Mouse (Mus musculus): Measurements from ENCODE around the gene Tpm4. TPM values are rescaled to one million over a fixed set of nuclear protein-coding genes. Genes with fewer than 3 reads are reported as not detected.
A peak's percentile ranks its signal among the peaks of the same experiment; 100 is the strongest.

Tpm4 gene
- polyA plus RNA-seq, 1 experiment from 2014 or later = 165 TPM

DNA sequence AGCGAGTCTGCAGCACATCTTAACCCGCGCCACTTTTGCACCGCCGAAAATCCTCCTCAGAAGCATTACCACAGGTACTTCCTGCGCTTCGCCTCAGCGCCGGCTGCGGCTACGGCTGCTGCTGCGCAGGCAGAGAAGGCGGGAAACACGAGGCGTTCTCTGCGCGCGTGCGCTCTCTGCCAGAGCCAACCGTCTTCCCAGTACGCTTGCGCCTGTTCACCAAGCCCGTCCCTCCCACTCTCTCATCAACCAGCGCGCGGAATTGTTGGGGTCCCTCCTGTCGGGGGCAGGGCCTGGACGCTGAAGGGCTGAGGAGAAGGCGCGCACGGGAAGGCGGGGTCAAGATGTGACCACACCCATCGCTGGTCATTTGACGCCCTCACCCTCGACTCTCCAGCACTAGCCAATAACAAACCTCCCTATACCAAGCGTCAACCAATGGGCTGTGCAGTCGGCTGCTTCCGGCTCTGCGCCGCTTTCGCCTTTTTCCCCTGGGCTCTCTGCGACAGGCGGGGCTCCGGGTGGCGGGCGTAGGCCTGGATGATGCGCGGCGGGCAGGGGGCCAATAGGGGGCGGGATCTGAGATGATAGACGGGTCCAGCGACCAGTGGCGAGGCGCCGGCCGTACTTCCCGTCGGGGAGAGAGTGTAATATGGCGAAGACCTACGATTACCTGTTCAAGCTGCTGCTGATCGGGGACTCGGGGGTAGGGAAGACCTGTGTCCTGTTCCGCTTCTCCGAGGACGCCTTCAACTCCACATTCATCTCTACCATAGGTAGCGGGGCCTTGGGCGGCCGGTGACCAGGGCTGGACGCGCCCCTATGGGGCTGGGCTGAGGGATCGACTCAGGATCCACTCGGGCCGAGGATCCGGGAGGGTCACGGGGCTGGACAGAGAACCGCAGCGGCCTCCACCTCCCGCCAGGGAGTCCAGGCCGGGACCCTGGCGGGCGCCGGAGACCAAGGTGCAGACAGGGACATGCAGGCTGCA, 26.2 kb downstream of the Tpm4 start, which contains the start of gene Rab8a:
Gene Rab8a, plus strand, starts transcription at position 494 of the 991 bp plus-strand sequence.
- peak; percentile 98 for ATAC-seq
- H3K9ac ChIP-seq = peak within 1 kb of the TSS; percentile 94
- peaks cover 58% of the 10 kb centered on the region for H3K4me1 ChIP-seq
- peak within 1 kb of the TSS; percentile 92 for H3K4me2 ChIP-seq
- H3K36me3 ChIP-seq = peaks cover 37% of the 10 kb centered on the region
- peak within 1 kb of the TSS; percentile 92 for H3K27ac ChIP-seq
- no peaks in the 10 kb centered on the region for H3K27me3 ChIP-seq (replicated peaks)
- WGBS (ENCODE audit: insufficient replicate concordance) = under 1% methylated on average over 81 of the region's 82 CpGs
- H3K4me3 ChIP-seq = peak within 1 kb of the TSS; percentile 95
- no peaks in the 10 kb centered on the region for H3K9me3 ChIP-seq (replicated peaks)

DNA sequence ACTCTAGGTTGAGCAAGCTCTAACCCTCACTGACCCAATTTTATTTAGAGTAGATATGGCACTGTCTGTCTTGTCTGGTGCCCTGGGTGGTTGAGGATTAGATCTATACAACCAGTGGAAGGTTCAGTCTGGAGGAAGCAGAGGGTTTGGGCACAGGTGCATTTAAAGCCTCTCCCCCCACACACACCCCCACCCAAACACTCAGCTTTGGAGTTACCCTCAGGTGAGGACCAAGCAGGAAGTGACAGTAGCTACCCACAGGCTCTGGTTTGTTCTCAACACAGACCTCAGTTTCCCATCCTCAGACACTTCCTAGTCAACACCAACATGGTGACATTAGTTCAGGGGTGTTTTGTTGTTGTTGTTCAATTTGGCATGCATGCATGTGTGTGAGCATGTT, 28.0 kb downstream of the Tpm4 start:
- H3K4me2 ChIP-seq = peak overlapping the region; percentile 92
- H3K36me3 ChIP-seq = peaks cover 52% of the 10 kb centered on the region
- H3K27ac ChIP-seq = no peak overlapping the region
- peaks cover 52% of the 10 kb centered on the region for H3K4me1 ChIP-seq
- H3K9ac ChIP-seq = peak overlapping the region; percentile 94
- peak overlapping the region; percentile 95; the same call in 1 of the 2 replicates for H3K4me3 ChIP-seq
- ATAC-seq = no peak
- no peaks in the 10 kb centered on the region for H3K9me3 ChIP-seq (replicated peaks)
- H3K27me3 ChIP-seq (replicated peaks) = no peaks in the 10 kb centered on the region

DNA sequence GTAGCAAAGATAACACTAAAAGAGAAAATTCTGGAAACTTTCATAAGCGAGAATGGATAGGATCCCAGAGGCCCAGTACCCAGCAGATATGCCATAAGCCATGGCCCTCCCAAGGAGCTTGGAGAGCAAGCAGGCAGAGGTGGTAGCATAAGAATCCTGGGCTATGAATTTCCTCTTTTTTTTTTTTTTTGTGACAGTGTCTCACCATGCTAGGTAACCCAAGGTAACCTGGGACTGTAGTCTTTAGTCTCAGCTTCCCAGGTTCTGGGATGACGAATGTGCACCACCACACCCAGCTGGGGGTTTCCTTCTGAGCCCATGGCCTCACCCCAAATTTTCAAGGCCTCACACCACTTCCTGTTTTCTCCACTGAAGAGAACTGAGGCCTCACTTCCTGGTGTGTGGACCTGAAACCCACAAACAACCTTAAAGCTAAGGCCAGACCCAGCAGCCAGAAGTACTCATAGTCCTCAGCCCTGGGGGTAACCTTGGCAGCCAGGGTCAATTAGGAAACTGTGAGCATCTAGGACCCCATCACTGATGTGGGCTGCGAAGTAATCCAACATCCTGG, 34.4 kb downstream of the Tpm4 start:
- no peak overlapping the region for H3K4me3 ChIP-seq
- H3K9me3 ChIP-seq (replicated peaks) = no peaks in the 10 kb centered on the region
- H3K9ac ChIP-seq = peak overlapping the region; percentile 17; the same call in 1 of the 2 replicates
- H3K4me1 ChIP-seq = peaks cover 25% of the 10 kb centered on the region
- peaks cover 100% of the 10 kb centered on the region for H3K36me3 ChIP-seq
- WGBS (ENCODE audit: insufficient replicate concordance) = 63% methylated on average over 3 of the region's 3 CpGs
- H3K27ac ChIP-seq = peak overlapping the region; percentile 18; the same call in 1 of the 2 replicates
- H3K4me2 ChIP-seq = no peak overlapping the region
- no peaks in the 10 kb centered on the region for H3K27me3 ChIP-seq (replicated peaks)
- ATAC-seq = no peak

DNA sequence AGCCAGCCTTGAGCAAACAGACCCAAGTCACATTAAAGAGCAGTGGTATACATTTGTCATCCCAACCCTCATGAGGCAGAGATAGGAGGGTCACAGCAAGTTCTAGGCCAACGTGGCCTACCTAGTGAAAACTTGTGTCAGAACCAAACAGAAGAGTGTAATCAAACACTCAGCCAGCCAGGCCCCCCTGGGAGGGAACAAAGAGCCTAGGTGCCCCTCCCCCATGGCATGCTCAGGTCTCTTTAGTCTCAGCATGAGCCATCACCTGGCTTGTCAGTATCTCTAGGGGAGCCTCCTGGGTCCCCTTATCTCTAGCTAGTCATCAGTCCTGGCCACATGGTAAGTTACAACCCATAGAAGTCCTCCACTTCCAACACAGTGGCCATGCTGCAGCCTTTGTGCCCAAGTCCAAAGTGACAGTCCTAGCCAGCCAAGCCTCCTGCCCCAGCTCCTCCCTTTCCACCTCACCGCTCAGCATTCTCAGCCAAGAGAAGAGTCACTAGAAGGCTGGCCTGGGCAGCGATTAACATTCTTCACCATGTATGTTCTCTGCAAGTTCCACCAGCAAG, 35.0 kb downstream of the Tpm4 start:
- peak; percentile 31 for ATAC-seq
- Histone ChIP-seq H3K4me3 (no peak overlapping the region), H3K9me3 (replicated peaks) (no peaks in the 10 kb centered on the region), H3K27ac (peak overlapping the region; percentile 18; the same call in 1 of the 2 replicates), H3K9ac (peak overlapping the region; percentile 17; the same call in 1 of the 2 replicates), H3K27me3 (replicated peaks) (no peaks in the 10 kb centered on the region), H3K4me2 (no peak overlapping the region), H3K36me3 (peaks cover 100% of the 10 kb centered on the region), H3K4me1 (peaks cover 25% of the 10 kb centered on the region)
- WGBS (ENCODE audit: insufficient replicate concordance) = 77% methylated on average over 3 of the region's 3 CpGs

DNA sequence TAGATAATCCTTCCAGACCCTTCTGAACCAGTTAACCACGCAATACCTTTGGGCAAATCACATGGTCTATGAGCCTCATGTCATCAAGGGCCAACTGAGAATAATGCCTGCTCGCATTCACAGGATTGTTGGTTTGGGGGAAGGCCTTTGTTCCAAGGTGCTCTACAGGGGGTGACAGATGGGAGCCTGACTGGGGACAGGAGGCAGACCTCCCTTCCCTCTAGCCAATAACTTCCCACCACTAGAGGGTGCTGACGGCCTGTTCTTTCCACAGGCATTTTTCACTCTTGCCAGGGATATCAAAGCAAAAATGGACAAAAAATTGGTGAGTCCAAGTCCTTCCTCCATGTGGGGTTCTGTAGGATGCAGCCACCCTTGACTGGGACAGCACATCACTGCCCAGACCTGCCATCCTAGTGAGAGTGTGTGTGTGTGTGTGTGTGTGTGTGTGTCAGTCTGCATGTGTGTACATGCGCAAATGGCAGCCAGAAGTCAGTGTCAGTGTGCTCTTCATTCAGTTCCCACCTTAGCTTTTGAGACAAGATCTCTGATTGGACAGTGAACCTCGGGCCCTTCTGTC, 42.7 kb downstream of the Tpm4 start:
- Histone ChIP-seq H3K36me3 (peaks cover 98% of the 10 kb centered on the region), H3K9ac (no peak overlapping the region), H3K27me3 (replicated peaks) (no peaks in the 10 kb centered on the region), H3K4me2 (no peak overlapping the region), H3K4me1 (no peaks in the 10 kb centered on the region), H3K9me3 (replicated peaks) (no peaks in the 10 kb centered on the region), H3K4me3 (no peak overlapping the region), H3K27ac (no peak overlapping the region)
- WGBS (ENCODE audit: insufficient replicate concordance) = 63% methylated on average over 5 of the region's 5 CpGs
- ATAC-seq = peak; percentile 37; the same call in 1 of the 2 replicates

DNA sequence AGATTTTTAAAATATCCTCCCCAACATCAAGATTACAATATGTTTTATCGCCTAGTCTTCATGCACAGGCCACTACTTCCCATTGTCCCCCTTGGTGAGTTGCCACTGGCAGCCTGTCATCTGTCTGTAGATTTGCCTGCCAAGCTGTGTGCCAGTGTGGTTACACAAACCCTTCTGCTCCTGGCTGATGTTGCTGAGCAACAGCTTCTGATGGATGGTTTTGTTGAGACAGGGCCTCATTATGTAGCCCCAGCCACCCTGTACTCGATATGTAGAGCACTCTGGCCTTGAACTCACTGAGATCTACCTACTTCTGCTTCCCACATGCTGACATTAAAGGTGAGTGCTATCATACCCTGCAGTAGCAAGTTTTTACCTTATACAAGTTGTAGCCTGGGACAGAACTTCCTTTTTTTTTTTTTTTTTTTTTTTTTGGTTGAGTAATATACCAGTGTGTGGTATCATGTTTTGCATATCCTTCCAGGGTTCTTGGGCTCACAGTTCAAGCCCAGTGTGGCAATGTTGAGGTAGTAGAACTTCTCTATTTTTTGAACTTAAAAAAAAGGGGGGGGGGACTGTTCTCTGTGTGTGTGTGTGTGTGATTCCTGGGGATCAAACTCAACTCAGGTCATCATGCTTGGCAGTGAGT, 48.9 kb downstream of the Tpm4 start:
- no peak overlapping the region for H3K4me2 ChIP-seq
- H3K27ac ChIP-seq = no peak overlapping the region
- no peak overlapping the region for H3K4me3 ChIP-seq
- 58% methylated on average over 2 of the region's 2 CpGs for WGBS (ENCODE audit: insufficient replicate concordance)
- H3K36me3 ChIP-seq = peaks cover 36% of the 10 kb centered on the region
- H3K4me1 ChIP-seq = no peaks in the 10 kb centered on the region
- no peak overlapping the region for H3K9ac ChIP-seq
- no peaks in the 10 kb centered on the region for H3K27me3 ChIP-seq (replicated peaks)
- ATAC-seq = no peak
- no peaks in the 10 kb centered on the region for H3K9me3 ChIP-seq (replicated peaks)

DNA sequence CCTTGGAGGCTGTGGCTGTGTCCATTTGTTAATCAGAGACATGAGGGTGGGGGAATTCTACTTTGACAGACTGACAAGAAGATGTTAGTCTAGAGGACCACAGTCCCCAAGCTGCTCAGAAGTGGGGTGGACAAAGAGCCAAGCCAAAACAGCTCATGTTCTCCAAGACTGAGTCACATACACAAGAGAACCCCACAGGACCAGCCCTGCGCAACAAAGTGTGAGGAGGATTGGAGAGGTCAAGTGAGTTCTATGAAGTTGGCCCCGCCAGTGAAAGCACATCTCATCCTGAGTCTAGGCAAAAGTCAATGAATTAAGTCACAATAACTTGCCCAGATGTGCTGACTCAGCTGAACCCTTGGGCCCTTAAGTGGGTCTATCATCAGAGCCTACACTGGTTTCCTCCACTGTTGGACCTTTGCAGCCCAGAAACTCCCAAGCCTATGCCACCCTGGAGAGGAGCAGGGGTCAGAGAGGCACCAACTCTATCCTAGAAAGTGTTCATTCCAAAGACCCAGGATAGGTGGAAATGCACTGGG, 53.1 kb downstream of the Tpm4 start:
- H3K4me3 ChIP-seq = no peak overlapping the region
- H3K9ac ChIP-seq = no peak overlapping the region
- ATAC-seq = no peak
- 71% methylated on average over 2 of the region's 2 CpGs for WGBS (ENCODE audit: insufficient replicate concordance)
- H3K27ac ChIP-seq = no peak overlapping the region
- H3K27me3 ChIP-seq (replicated peaks) = no peaks in the 10 kb centered on the region
- H3K4me1 ChIP-seq = no peaks in the 10 kb centered on the region
- no peaks in the 10 kb centered on the region for H3K36me3 ChIP-seq
- H3K9me3 ChIP-seq (replicated peaks) = no peaks in the 10 kb centered on the region
- no peak overlapping the region for H3K4me2 ChIP-seq

DNA sequence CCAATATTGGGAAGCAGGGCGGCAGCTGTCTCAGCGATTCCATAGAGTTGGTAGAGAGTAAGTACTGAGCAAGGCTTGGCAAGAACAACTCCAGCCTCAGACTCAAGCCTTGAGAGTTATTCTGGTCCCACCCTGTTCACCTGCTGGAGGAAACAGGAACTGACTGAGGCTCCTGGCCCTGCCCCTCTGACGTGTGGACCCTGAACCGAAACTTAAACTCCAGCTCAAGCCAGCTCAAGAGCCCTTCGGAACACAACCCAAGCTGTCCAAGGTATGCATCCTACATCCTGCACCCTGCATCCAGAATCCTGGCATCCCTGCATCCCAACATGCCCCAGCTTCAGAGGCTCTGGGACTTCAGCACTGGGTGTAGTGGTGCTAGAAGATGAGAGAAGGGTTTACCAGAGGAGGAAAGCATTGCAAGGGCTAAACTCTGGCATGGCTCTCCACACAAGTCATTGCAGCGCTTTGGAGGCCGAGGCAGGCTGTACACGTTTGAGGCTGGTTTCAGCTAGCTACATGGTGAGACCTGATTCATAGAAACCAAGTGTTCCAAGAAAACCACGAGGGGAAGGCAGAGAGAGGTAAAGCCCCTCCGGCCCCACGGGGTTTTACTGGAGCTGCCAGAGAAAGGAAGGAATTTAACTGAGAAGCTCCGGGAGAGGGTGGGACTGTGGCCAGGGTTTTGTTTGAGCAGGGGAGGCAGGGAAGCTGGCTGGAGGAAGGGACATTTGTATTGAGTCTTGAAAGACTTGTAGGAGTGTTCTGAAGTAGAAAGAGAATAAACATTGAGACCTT, 54.8 kb downstream of the Tpm4 start, which contains the start of gene Hsh2d:
Gene Hsh2d, plus strand, starts transcription at position 222 of the 798 bp plus-strand sequence.
- Histone ChIP-seq H3K9me3 (replicated peaks) (no peaks in the 10 kb centered on the region), H3K4me3 (peak within 1 kb of the TSS; percentile 10; the same call in 1 of the 2 replicates), H3K36me3 (no peaks in the 10 kb centered on the region), H3K4me2 (0 out of 2 replicates have a peak within 1 kb of the TSS, but pooled peaks have one; percentile 8), H3K27ac (no peak within 1 kb of the TSS), H3K9ac (no peak within 1 kb of the TSS), H3K27me3 (replicated peaks) (no peaks in the 10 kb centered on the region), H3K4me1 (no peaks in the 10 kb centered on the region)
- ATAC-seq = no peak
- 59% methylated on average over 12 of the region's 12 CpGs for WGBS (ENCODE audit: insufficient replicate concordance)

DNA sequence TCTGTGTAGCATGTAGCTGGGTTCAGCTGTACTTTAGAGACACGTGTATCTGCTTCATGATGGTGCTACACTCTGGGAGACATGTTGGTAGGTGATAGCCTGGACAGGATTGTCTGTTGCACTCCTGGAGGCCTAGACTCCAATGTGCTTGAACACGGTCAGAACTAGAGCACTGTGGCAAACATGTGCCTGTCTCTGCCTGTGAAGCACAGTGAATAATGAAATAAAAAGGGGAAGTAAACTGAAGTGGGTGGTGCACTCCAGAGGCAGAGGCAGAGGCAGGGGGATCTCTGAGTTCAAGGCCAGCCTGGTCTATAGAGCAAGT, 55.4 kb downstream of the Tpm4 start:
- Histone ChIP-seq H3K27ac (no peak overlapping the region), H3K9ac (no peak overlapping the region), H3K4me2 (no peak overlapping the region), H3K36me3 (no peaks in the 10 kb centered on the region), H3K4me3 (no peak overlapping the region), H3K27me3 (replicated peaks) (no peaks in the 10 kb centered on the region), H3K9me3 (replicated peaks) (no peaks in the 10 kb centered on the region), H3K4me1 (no peaks in the 10 kb centered on the region)
- no peak for ATAC-seq
- 59% methylated on average over 2 of the region's 2 CpGs for WGBS (ENCODE audit: insufficient replicate concordance)

DNA sequence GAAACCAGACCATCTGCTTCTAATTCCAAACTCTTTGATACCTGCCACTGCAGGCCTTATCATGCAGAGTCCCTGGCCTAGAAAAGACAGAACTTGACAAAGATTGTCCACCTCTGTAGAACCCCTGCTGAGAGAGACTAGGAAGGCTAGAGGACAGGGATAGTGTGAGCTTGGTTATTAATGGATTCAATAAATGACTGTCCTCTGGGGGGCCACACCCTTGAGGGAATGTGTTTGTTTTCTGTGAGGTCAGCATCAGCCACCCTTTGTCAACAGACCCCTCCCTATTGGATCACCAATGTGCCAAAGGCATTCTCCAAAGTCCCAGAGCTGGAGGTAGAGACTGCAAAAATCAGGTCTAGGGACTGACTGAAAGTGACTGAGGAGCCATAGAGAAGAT, 57.3 kb downstream of the Tpm4 start:
- Histone ChIP-seq H3K4me3 (no peak overlapping the region), H3K4me2 (no peak overlapping the region), H3K9me3 (replicated peaks) (no peaks in the 10 kb centered on the region), H3K4me1 (no peaks in the 10 kb centered on the region), H3K9ac (no peak overlapping the region), H3K27ac (no peak overlapping the region), H3K36me3 (no peaks in the 10 kb centered on the region), H3K27me3 (replicated peaks) (no peaks in the 10 kb centered on the region)
- ATAC-seq = no peak

DNA sequence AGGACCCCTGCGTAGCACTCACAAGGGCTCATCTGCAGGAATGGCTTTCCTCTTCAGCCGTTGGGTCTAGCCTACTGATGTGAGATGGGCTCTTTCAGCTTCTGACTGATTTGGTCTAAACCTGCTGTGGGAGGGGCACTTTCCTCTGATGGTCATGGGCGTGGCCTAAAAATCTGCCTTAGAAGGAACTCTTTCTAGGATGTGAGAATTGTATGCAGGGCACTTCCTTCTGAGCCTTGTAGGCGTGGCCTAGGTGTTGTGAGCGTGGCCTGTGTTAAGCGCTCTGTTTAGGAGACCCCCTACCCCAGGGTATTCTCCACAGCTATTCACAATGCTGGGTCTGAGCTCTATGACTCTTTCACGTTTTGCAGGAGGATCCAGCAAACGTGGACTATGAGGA, 63.2 kb downstream of the Tpm4 start:
- Histone ChIP-seq H3K4me3 (no peak overlapping the region), H3K36me3 (no peaks in the 10 kb centered on the region), H3K9ac (no peak overlapping the region), H3K4me2 (no peak overlapping the region), H3K4me1 (no peaks in the 10 kb centered on the region), H3K27ac (no peak overlapping the region), H3K9me3 (replicated peaks) (peaks cover 6% of the 10 kb centered on the region), H3K27me3 (replicated peaks) (no peaks in the 10 kb centered on the region)
- WGBS (ENCODE audit: insufficient replicate concordance) = 44% methylated on average over 8 of the region's 8 CpGs
- ATAC-seq = peak; percentile 40; the same call in 1 of the 2 replicates
